Mouse (Mus musculus) ovary, postnatal 10 days (tissue): ENCODE data around the gene Il20ra.
"Not testable (repeated sequence)": the region's sequence is repeated elsewhere in the genome, so short reads cannot be mapped to it uniquely, and the experiment has no call there.

Source experiments
- DNase-seq: peaks from one replicate; pipeline ENCODE4 v3.0.0; 2022; ENCODE audit warnings: low spot score

Gene Il20ra

GRCm38 (mm10) chr10:19712421-19712836 lies at the start of gene Il20ra:
TSS of gene Il20ra (plus strand) at chr10:19712570.
- DNase-seq = no peak

- DNase-seq = no peak
Measured at GRCm38 (mm10) chr10:19668973-19669372, 43.4 kb upstream of the Il20ra start.

- no peak for DNase-seq
Measured at GRCm38 (mm10) chr10:19672015-19672414, 40.4 kb upstream of the Il20ra start.

- DNase-seq = no peak
Measured at GRCm38 (mm10) chr10:19673146-19673545, 39.2 kb upstream of the Il20ra start.

GRCm38 (mm10) chr10:19687686-19688085 lies 24.7 kb upstream of the Il20ra start:
- DNase-seq = no peak

- no peak for DNase-seq
Measured at GRCm38 (mm10) chr10:19691287-19691686, 21.1 kb upstream of the Il20ra start.

- DNase-seq = no peak
Measured at GRCm38 (mm10) chr10:19691771-19692170, 20.6 kb upstream of the Il20ra start.

- no peak for DNase-seq
Measured at GRCm38 (mm10) chr10:19692332-19692731, 20.0 kb upstream of the Il20ra start.

- no peak for DNase-seq
Measured at GRCm38 (mm10) chr10:19692988-19693387, 19.4 kb upstream of the Il20ra start.

GRCm38 (mm10) chr10:19693629-19694028 lies 18.7 kb upstream of the Il20ra start:
- DNase-seq = no peak

- DNase-seq = no peak
Measured at GRCm38 (mm10) chr10:19699331-19699730, 13.0 kb upstream of the Il20ra start.

- DNase-seq = no peak
Measured at GRCm38 (mm10) chr10:19704445-19704844, 7.9 kb upstream of the Il20ra start.

GRCm38 (mm10) chr10:19707768-19708167 lies 4.6 kb upstream of the Il20ra start:
- DNase-seq = no peak

- no peak for DNase-seq
Measured at GRCm38 (mm10) chr10:19708277-19709070, 3.9 kb upstream of the Il20ra start.

- no peak for DNase-seq
Measured at GRCm38 (mm10) chr10:19711020-19711419, 1.4 kb upstream of the Il20ra start.

GRCm38 (mm10) chr10:19711551-19712171 lies 709 bp upstream of the Il20ra start:
- DNase-seq = no peak

GRCm38 (mm10) chr10:19718627-19719026 lies 6.3 kb downstream of the Il20ra start:
- DNase-seq = no peak

GRCm38 (mm10) chr10:19722320-19722719 lies 9.9 kb downstream of the Il20ra start:
- no peak for DNase-seq

GRCm38 (mm10) chr10:19724158-19724832 lies 11.9 kb downstream of the Il20ra start:
- DNase-seq = no peak

- DNase-seq = not testable (repeated sequence)
Measured at GRCm38 (mm10) chr10:19738442-19738841, 26.1 kb downstream of the Il20ra start.

GRCm38 (mm10) chr10:19745662-19746061 lies 33.3 kb downstream of the Il20ra start:
- DNase-seq = no peak

GRCm38 (mm10) chr10:19746156-19746555 lies 33.8 kb downstream of the Il20ra start:
- DNase-seq = no peak

- no peak for DNase-seq
Measured at GRCm38 (mm10) chr10:19747661-19748060, 35.3 kb downstream of the Il20ra start.
